Mouse (Mus musculus) cortical plate, adult 2 months (tissue): ENCODE results near the gene Gga1.

Experiments
- CTCF ChIP-seq: fragments of 200-500 bp; IDR thresholded peaks from 2 replicates; pipeline ENCODE4 v1.5.1; 2011; ENCODE audit warnings: mild to moderate bottlenecking, control low read depth, low read length; ENCODE audit not compliant: insufficient read depth; ENCODE audit errors: extremely low read depth
- POLR2A ChIP-seq: fragments of 200-500 bp; IDR thresholded peaks from 2 replicates; pipeline ENCODE4 v1.6.1; 2011; ENCODE audit warnings: mild to moderate bottlenecking, low read length, control low read depth; ENCODE audit not compliant: insufficient read depth; ENCODE audit errors: extremely low read depth

GRCm38 (mm10) chr15:78850059-78850824, 26.7 kb upstream of the Gga1 start:
- TF ChIP-seq CTCF (no peak), POLR2A (no peak)
